Mouse (Mus musculus) kidney, embryonic 14.5 days (tissue): ENCODE results near the gene Il1rl2. TPM values are rescaled to one million over a fixed set of nuclear protein-coding genes. Genes with fewer than 3 reads are reported as not detected.

Experiments
- ATAC-seq: fragments of 200-750 bp; cut with Nextera tagmentation; 2 replicates; pipeline ENCODE4 v1.8.0; 2017; ENCODE audit warnings: moderate number of reproducible peaks, mild to moderate bottlenecking, moderate TSS enrichment, moderate library complexity; ENCODE audit not compliant: low FRiP score, low TSS enrichment
- H3K27ac ChIP-seq: fragments of 300-500 bp; sonication (generic); 2 replicates; pipeline ENCODE4 v1.5.1; 2014; ENCODE audit warnings: low read depth, mild to moderate bottlenecking, low read length, moderate library complexity, mixed read lengths
- H3K27me3 ChIP-seq: fragments of 300-500 bp; sonication (generic); 2 replicates; pipeline ENCODE4 v1.6.1; 2014; ENCODE audit warnings: mild to moderate bottlenecking, low read length; ENCODE audit not compliant: control insufficient read depth, insufficient read depth
- H3K36me3 ChIP-seq: fragments of 300-500 bp; sonication (generic); 2 replicates; pipeline ENCODE4 v1.6.1; 2014; ENCODE audit warnings: low read length, mixed read lengths; ENCODE audit not compliant: control insufficient read depth, insufficient read depth
- H3K4me1 ChIP-seq: fragments of 300-500 bp; sonication (generic); 2 replicates; pipeline ENCODE4 v1.6.1; 2014; ENCODE audit warnings: low read length, mixed read lengths; ENCODE audit not compliant: control insufficient read depth, insufficient read depth
- H3K4me2 ChIP-seq: fragments of 300-500 bp; sonication (generic); replicated peaks from 2 replicates; pipeline ENCODE4 v1.6.1; 2014; ENCODE audit warnings: low read depth, mild to moderate bottlenecking, low read length
- H3K4me3 ChIP-seq: fragments of 300-500 bp; sonication (generic); 2 replicates; pipeline ENCODE4 v1.5.1; 2014; ENCODE audit warnings: mild to moderate bottlenecking, low read length
- H3K9ac ChIP-seq: fragments of 300-500 bp; sonication (generic); 2 replicates; pipeline ENCODE4 v1.6.1; 2014; ENCODE audit warnings: low read depth, mild to moderate bottlenecking, low read length, moderate library complexity
- H3K9me3 ChIP-seq: fragments of 300-500 bp; sonication (generic); 2 replicates; pipeline ENCODE4 v1.6.1; 2016; ENCODE audit warnings: low read length; ENCODE audit not compliant: control insufficient read depth
- WGBS: fragments of 180-500 bp; shearing (Covaris S2); extraction: QIAGEN DNeasy Blood & Tissue Kit; methylation state at CpG from one replicate; pipeline ENCODE4 v1.1.7; 2014; 5-methylcytosine and 5-hydroxymethylcytosine counted together
- polyA plus RNA-seq: library from polyadenylated mRNA; unstranded; fragments of >200 nt; fragmentation: Nextera tagmentation; extraction: Ambion mirVana; gene quantifications from 2 replicates; pipeline ENCODE4 v1.2.1, GENCODE M21; 2014

Gene Il1rl2
- polyA plus RNA-seq, 1 experiment from 2014 or later, result 5.2 TPM

DNA sequence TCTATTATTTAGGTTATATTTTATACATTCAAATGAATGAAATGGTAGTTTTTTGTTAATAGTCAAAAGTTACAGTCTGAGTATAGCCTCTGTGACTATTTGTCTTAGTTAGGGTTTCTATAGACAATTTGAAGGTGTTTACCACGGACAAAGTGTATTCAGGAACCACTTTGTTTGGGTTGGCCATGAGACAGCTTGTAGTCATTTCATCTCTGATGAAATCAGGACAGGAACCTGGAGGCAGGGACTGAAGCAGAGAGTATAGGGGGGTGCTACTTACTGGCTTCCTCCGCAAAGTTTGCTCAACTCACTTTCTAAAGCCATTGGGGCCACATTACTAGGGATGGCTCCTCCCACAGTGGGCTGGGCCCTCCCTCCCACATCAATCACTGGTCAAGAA is 12.8 kb upstream of the Il1rl2 start:
- Histone ChIP-seq H3K9me3 (no peaks in the 10 kb centered on the region), H3K36me3 (no peaks in the 10 kb centered on the region), H3K4me2 (no peak overlapping the region), H3K4me1 (no peaks in the 10 kb centered on the region), H3K27me3 (no peaks in the 10 kb centered on the region), H3K27ac (no peak overlapping the region), H3K9ac (no peak overlapping the region), H3K4me3 (no peak overlapping the region)
- WGBS, result 81% methylated on average over 2 of the region's 2 CpGs
- no peak for ATAC-seq

DNA sequence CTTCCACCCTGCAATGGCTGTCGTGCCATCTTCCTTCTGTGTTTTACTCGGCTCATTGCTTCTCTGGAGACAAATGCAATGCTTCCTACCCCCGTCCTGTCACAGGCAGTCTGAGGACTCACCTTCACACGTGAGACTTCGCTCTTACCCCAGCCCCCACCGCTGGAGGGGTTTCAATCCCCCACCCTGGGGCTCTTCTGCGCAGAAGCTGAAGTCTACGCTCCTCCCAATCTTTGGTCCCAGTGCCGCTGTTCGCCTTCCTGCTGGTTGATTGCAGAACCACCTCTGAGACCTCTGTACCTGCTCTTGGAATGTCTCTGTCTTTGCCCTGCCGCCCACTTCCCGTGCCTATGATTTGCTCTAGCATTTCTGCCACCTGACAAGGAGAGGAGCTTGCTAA is 10.4 kb upstream of the Il1rl2 start:
- H3K4me1 ChIP-seq, result 0 out of 2 replicates have a peak, but pooled peaks cover 3% of the 10 kb centered on the region
- no peaks in the 10 kb centered on the region for H3K27me3 ChIP-seq
- no peak for ATAC-seq
- H3K9ac ChIP-seq, result no peak overlapping the region
- H3K4me2 ChIP-seq, result no peak overlapping the region
- no peak overlapping the region for H3K4me3 ChIP-seq
- H3K9me3 ChIP-seq, result no peaks in the 10 kb centered on the region
- H3K36me3 ChIP-seq, result no peaks in the 10 kb centered on the region
- 76% methylated on average over 12 of the region's 12 CpGs for WGBS
- no peak overlapping the region for H3K27ac ChIP-seq

DNA sequence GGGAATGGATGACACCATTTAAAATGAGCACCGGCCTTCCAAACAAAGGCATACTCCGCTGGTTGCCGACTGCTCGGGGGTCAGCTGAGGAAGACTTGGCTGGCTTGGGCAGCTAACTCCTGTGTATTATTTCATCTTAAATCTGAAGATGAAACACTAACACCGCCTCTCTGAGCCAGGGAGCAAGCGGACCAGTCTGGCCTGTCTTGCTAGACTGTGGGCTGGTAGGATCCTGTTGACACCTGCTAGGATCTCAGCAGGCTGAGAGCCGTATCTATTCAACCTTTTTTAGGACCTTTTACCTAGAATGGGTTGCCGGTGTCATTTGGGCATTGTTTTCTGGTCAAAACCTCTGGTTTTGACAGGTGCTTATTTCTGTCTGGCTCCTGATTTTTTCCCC is 6.8 kb upstream of the Il1rl2 start:
- Histone ChIP-seq H3K4me3 (no peak overlapping the region), H3K4me1 (0 out of 2 replicates have a peak, but pooled peaks cover 3% of the 10 kb centered on the region), H3K9me3 (no peaks in the 10 kb centered on the region), H3K4me2 (no peak overlapping the region), H3K27me3 (no peaks in the 10 kb centered on the region), H3K36me3 (no peaks in the 10 kb centered on the region), H3K27ac (no peak overlapping the region), H3K9ac (no peak overlapping the region)
- ATAC-seq, result no peak
- 83% methylated on average over 8 of the region's 8 CpGs for WGBS

DNA sequence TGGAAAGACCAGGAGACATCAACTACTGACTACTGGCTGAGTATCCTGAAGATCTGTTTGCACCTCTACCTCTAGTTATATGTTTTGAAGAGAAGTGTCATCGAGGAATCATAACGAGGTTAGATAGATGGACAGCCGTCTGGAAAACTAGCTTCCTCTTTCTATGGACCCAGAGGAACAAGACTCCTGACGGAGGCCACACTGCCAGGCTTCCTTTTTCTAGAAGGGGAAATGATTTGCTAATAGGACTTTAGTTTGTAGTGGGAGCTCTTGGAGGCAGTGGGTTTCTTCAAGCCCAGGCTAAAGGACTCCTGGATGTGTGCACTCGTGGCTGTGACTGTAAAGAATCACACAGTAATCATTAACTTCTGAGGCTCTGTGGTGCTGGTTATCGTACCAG is 2.6 kb upstream of the Il1rl2 start:
- H3K36me3 ChIP-seq, result no peaks in the 10 kb centered on the region
- 0 out of 2 replicates have a peak, but pooled peaks cover 11% of the 10 kb centered on the region for H3K4me1 ChIP-seq
- no peaks in the 10 kb centered on the region for H3K9me3 ChIP-seq
- no peak overlapping the region for H3K27ac ChIP-seq
- H3K4me3 ChIP-seq, result no peak overlapping the region
- H3K9ac ChIP-seq, result no peak overlapping the region
- WGBS, result 78% methylated on average over 6 of the region's 6 CpGs
- H3K27me3 ChIP-seq, result peaks cover 13% of the 10 kb centered on the region
- no peak for ATAC-seq
- H3K4me2 ChIP-seq, result no peak overlapping the region

DNA sequence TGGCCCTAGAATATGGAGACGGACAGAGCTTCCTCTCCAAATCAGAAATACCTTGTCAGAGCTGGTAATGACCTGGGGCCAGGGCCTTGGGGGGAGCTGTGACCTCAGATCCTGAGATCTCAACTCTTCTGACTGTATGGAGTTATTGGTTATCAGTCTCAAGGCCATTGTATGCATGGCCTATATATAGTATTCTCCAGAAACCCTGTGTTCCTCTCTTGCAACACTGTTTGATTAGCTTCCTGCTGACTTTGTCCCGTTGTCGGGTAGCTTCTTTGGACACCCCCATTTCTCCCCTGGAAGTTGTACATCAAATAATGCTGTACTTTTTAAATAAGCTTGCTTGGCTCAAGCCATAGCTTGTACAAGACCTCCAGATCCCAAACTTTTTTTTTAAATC is 1.9 kb upstream of the Il1rl2 start:
- H3K4me1 ChIP-seq, result 0 out of 2 replicates have a peak, but pooled peaks cover 11% of the 10 kb centered on the region
- ATAC-seq, result no peak
- peaks cover 13% of the 10 kb centered on the region for H3K27me3 ChIP-seq
- no peaks in the 10 kb centered on the region for H3K9me3 ChIP-seq
- no peak overlapping the region for H3K4me3 ChIP-seq
- H3K4me2 ChIP-seq, result no peak overlapping the region
- WGBS, result 83% methylated on average over 3 of the region's 3 CpGs
- H3K36me3 ChIP-seq, result no peaks in the 10 kb centered on the region
- no peak overlapping the region for H3K9ac ChIP-seq
- H3K27ac ChIP-seq, result no peak overlapping the region

DNA sequence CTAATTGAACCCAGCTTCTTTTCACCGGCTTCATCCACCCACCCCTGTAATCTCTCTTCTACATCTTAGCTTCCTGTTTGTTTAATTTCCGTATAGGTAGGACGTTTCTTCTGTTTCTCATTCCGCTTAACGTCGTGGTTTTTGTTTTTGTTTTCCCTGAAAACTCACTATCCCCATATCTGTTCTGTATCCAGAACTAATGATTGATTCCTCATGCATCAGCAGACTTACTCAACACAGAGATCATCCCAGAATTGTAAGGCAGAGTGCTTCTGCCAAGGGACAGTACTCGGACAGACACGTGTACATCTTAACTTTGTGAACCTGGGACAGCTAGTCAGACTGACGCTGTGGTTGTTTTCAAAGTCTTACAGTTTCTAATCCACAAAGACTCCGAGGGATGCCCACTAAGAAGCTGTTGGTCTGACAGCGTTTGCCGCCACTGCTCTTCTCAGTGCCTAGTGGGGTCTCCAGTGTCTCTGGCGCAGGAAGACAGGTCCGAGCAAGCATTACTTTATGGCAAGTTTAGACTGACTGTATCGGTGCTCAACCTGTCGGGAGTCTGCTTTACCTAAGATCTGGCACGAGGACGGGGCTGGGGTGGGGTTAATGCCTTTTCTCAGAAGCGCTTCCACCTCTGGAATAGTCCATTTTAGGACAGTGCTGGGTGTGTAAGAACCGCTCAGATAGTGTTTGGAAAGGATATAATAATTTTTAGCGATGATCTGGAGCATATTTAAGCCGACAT is 719 bp downstream of the Il1rl2 start:
- Histone ChIP-seq H3K27me3 (peaks cover 13% of the 10 kb centered on the region), H3K9ac (peak overlapping the region; percentile 52; the same call in 1 of the 2 replicates), H3K36me3 (no peaks in the 10 kb centered on the region), H3K27ac (no peak overlapping the region), H3K4me2 (peak overlapping the region; percentile 81), H3K4me3 (peak overlapping the region; percentile 46), H3K9me3 (no peaks in the 10 kb centered on the region), H3K4me1 (0 out of 2 replicates have a peak, but pooled peaks cover 8% of the 10 kb centered on the region)
- WGBS, result 6% methylated on average over 22 of the region's 22 CpGs
- peak; percentile 32; the same call in 1 of the 2 replicates for ATAC-seq

DNA sequence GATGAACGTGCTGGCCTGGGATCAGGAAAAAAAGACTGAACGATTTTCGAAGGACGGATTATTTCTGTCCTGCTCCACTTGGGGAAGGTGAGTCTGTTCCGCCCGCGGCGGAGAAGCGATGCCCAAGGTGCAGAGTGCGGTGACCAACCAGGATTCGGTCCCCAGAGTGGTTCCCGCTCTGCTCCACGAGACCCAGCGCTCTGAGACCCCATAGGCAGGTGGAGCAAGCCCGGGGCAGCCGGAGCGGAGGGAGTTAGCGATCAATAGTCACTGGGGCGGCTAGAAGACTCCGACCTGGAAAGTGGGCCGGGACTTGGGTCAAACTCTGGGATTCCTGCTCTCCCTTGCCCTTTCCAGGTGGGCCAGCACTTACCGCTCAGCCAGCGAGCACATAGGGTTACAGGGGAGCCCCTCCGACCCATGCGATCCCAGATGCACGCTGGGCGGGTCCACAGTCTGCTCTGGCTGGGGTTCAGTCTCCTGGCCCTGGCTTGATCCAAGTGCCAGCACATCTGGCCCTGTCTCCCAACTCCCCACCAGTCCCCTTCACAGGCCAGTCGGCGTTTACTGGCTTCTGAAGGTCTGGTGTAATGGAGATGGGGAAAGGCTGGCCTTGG is 1.4 kb downstream of the Il1rl2 start:
- Histone ChIP-seq H3K36me3 (no peaks in the 10 kb centered on the region), H3K4me3 (peak overlapping the region; percentile 46), H3K4me1 (0 out of 2 replicates have a peak, but pooled peaks cover 8% of the 10 kb centered on the region), H3K9ac (peak overlapping the region; percentile 52; the same call in 1 of the 2 replicates), H3K9me3 (no peaks in the 10 kb centered on the region), H3K4me2 (peak overlapping the region; percentile 81), H3K27me3 (peaks cover 13% of the 10 kb centered on the region), H3K27ac (no peak overlapping the region)
- 4% methylated on average over 29 of the region's 29 CpGs for WGBS
- peak; percentile 44; the same call in 1 of the 2 replicates for ATAC-seq

DNA sequence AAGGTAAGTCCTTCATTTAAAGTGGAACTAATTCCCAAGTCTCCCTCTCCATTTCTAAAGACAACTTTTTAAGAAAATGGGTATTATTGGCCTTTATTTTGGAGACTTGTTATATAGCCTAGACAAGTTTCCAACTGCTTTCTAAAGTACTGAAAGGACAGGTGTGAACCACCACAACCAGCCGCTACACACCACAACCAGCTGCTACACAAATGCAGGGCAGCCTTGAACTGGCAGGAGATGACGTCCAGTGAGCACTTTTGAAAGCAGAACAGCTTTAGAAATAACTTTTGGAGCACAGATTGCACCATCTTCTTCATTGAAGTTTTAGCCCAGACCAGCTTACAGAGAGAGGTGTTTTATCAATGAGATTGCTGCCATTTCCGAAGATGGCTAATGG is 3.2 kb downstream of the Il1rl2 start:
- no peaks in the 10 kb centered on the region for H3K36me3 ChIP-seq
- no peak overlapping the region for H3K27ac ChIP-seq
- ATAC-seq, result no peak
- 0 out of 2 replicates have a peak, but pooled peaks cover 8% of the 10 kb centered on the region for H3K4me1 ChIP-seq
- H3K9ac ChIP-seq, result no peak overlapping the region
- no peak overlapping the region for H3K4me2 ChIP-seq
- no peak overlapping the region for H3K4me3 ChIP-seq
- H3K9me3 ChIP-seq, result no peaks in the 10 kb centered on the region
- WGBS, result 82% methylated on average over 3 of the region's 3 CpGs
- H3K27me3 ChIP-seq, result peaks cover 13% of the 10 kb centered on the region

DNA sequence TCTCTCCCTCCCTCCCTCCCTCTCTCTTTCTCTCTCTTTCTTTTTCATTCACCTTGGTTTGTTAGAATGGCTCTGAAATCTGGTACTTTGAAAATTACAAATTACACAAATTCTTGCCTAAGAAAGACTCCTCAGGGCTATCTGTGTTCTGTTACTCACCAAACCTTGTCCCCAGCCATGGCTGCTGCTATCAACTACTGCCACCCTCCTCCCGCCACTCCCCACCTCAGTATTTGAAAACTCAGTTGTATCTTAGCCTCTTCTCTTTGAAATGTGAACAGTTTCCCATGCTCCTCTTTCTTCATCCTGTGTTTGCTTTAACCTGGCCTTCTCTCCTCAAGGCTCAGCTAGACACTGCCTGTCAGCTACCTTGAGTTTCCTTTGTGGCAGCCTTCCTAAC is 5.1 kb downstream of the Il1rl2 start:
- no peak for ATAC-seq
- WGBS, result 95% methylated on average over 1 of the region's 1 CpGs

More for the DNA sequence above, 5.1 kb downstream of the Il1rl2 start:
- H3K36me3 ChIP-seq, result no peaks in the 10 kb centered on the region
- H3K4me1 ChIP-seq, result 0 out of 2 replicates have a peak, but pooled peaks cover 8% of the 10 kb centered on the region
- no peak overlapping the region for H3K4me2 ChIP-seq
- peaks cover 13% of the 10 kb centered on the region for H3K27me3 ChIP-seq
- no peak overlapping the region for H3K9ac ChIP-seq
- H3K4me3 ChIP-seq, result no peak overlapping the region
- no peak overlapping the region for H3K27ac ChIP-seq
- H3K9me3 ChIP-seq, result no peaks in the 10 kb centered on the region
